20 mouse cellular contexts compared by ENCODE assay signal in genomic region chr4:102657244-102657643, GRCm38 (mm10).
DNase-seq lines count a peak whose midpoint lies in the region; ATAC-seq and TF ChIP-seq lines count a peak whose summit lies in the region.
"Had no signal": no experiment of that assay in that cellular context is flagged by ENCODE, and none has a peak within 500 bp of the region (broad histone marks: within the 10 kb centered on the region; RNA-seq: fewer than 3 reads in every experiment).

No protein-coding gene starts in this region.

- H3K79me2 ChIP-seq in MEL (ENCODE audit: control insufficient read depth, insufficient read depth, low read length, poor library complexity) = no peaks in the 10 kb centered on the region

- no peak; the same call in 1 of the 2 replicates for TF ChIP-seq RAD21 in MEL (IDR thresholded peaks at IDR 0.05; ENCODE audit: low read depth, low read length)

- DNase-seq in gastrocnemius, adult 2 months = peak; percentile 21
- DNase-seq in gastrocnemius, postnatal 25 days = no peak
- peak; percentile 82 for DNase-seq in MEL (ENCODE audit: low read depth, low spot score)
- DNase-seq in splenic B cell, adult 2 months (ENCODE audit: low read depth, low spot score) = peak; percentile 26
- DNase-seq in right cerebral cortex, postnatal 4 days = no peak
- DNase-seq: layer of hippocampus, adult 9-11 months; liver, embryonic 13.5 days; lung, adult 2 months; right cerebral cortex, postnatal 25 days had no signal

- intact Hi-C loops in gastrocnemius, adult 2 months (cut with DNase I) = no loop called here

- H3K9ac ChIP-seq in MEL (ENCODE audit: control insufficient read depth, low read depth, low read length, poor library complexity, severe bottlenecking) = no peak overlapping the region
- H3K9ac ChIP-seq: embryonic facial prominence, embryonic 12.5 days; forebrain, postnatal 0 days; heart, embryonic 12.5 days; kidney, embryonic 15.5 days; liver, embryonic 13.5 days; midbrain, embryonic 12.5 days; neural tube, embryonic 12.5 days had no signal

- TF ChIP-seq EP300 in MEL (IDR thresholded peaks at IDR 0.05; ENCODE audit: low read depth in 1 of 2, low read length in 2 of 2) = peak; percentile 51 to 60; a peak in 3 of 4 replicates

- TF ChIP-seq CTCF in gastrocnemius, adult 2 months (IDR thresholded peaks at IDR 0.05) = no peak
- TF ChIP-seq CTCF in MEL (IDR thresholded peaks at IDR 0.05 in 2 of 3, conservative IDR thresholded peaks at IDR 0.05 in 1 of 3; ENCODE audit: control insufficient read depth in 1 of 3, insufficient read depth in 1 of 3, low read depth in 2 of 3, low read length in 3 of 3, poor library complexity in 1 of 3, severe bottlenecking in 1 of 3) = no peak

- peaks cover 0 to 3% of the 10 kb centered on the region in 2 experiments; a peak in 1 of 4 replicates for H3K27me3 ChIP-seq in MEL (ENCODE audit: control insufficient read depth in 1 of 2, insufficient read depth in 2 of 2, low read length in 2 of 2)
- no peaks in the 10 kb centered on the region for H3K27me3 ChIP-seq in splenic B cell, adult 2 months (ENCODE audit: control insufficient read depth, insufficient read depth, low read length, poor library complexity, severe bottlenecking)
- H3K27me3 ChIP-seq: embryonic facial prominence, embryonic 12.5 days; heart, embryonic 12.5 days; kidney, embryonic 15.5 days; liver, embryonic 13.5 days; midbrain, embryonic 12.5 days; neural tube, embryonic 12.5 days had no signal

- peak; percentile 83 to 89 for ATAC-seq in hematopoietic stem cell, adult 5-6 weeks (replicated peaks in 1 of 2; ENCODE audit: insufficient read depth in 1 of 2, low FRiP score in 2 of 2, low TSS enrichment in 1 of 2, low read depth in 1 of 2, poor library complexity in 2 of 2, severe bottlenecking in 2 of 2)
- no peak for ATAC-seq in CD4-positive, CD25-positive, alpha-beta regulatory T cell, adult 4 months
- ATAC-seq: intestine, postnatal 0 days had no signal

- H3K36me3 ChIP-seq in MEL (ENCODE audit: control insufficient read depth in 1 of 2, insufficient read depth in 2 of 2, low read length in 2 of 2) = peaks cover 0 to 2% of the 10 kb centered on the region in 2 experiments; a peak in 1 of 4 replicates
- H3K36me3 ChIP-seq in splenic B cell, adult 2 months (ENCODE audit: control insufficient read depth, insufficient read depth, low read length, poor library complexity, severe bottlenecking) = no peaks in the 10 kb centered on the region
- H3K36me3 ChIP-seq: embryonic facial prominence, embryonic 12.5 days; heart, embryonic 12.5 days; kidney, embryonic 15.5 days; liver, embryonic 13.5 days; midbrain, embryonic 12.5 days; neural tube, embryonic 12.5 days had no signal

- no peak for TF ChIP-seq POLR2A in MEL (IDR thresholded peaks at IDR 0.05; ENCODE audit: control insufficient read depth in 1 of 2, insufficient read depth in 1 of 2, low read depth in 1 of 2, low read length in 2 of 2, poor library complexity in 1 of 2)

- H3K4me1 ChIP-seq in MEL (ENCODE audit: control insufficient read depth in 1 of 2, insufficient read depth in 2 of 2, low read length in 2 of 2) = peaks cover 0 to 5% of the 10 kb centered on the region in 2 experiments; a peak in 1 of 4 replicates
- H3K4me1 ChIP-seq: embryonic facial prominence, embryonic 12.5 days; heart, embryonic 12.5 days; kidney, embryonic 15.5 days; liver, embryonic 13.5 days; midbrain, embryonic 12.5 days; neural tube, embryonic 12.5 days had no signal

- H3K9me3 ChIP-seq in MEL (replicated peaks; ENCODE audit: insufficient read depth, low read length) = no peaks in the 10 kb centered on the region
- H3K9me3 ChIP-seq: embryonic facial prominence, embryonic 12.5 days; heart, embryonic 12.5 days; kidney, embryonic 15.5 days; liver, embryonic 13.5 days; midbrain, embryonic 12.5 days; neural tube, embryonic 12.5 days had no signal

- H3K4me3 ChIP-seq in gastrocnemius, adult 2 months = no peak overlapping the region
- H3K4me3 ChIP-seq in MEL (ENCODE audit: control insufficient read depth in 1 of 2, insufficient read depth in 1 of 2, low read depth in 2 of 2, low read length in 2 of 2) = no peak overlapping the region
- H3K4me3 ChIP-seq: embryonic facial prominence, embryonic 12.5 days; heart, embryonic 12.5 days; kidney, embryonic 15.5 days; left cerebral cortex, adult 2 months; liver, embryonic 13.5 days; midbrain, embryonic 12.5 days; neural tube, embryonic 12.5 days had no signal

- H3K27ac ChIP-seq in gastrocnemius, adult 2 months = no peak overlapping the region
- H3K27ac ChIP-seq in MEL (ENCODE audit: control insufficient read depth, low read depth, low read length) = no peak overlapping the region
- H3K27ac ChIP-seq: embryonic facial prominence, embryonic 12.5 days; hindbrain, postnatal 0 days; kidney, embryonic 15.5 days; left cerebral cortex, adult 2 months; liver, embryonic 13.5 days; midbrain, embryonic 12.5 days; neural tube, embryonic 12.5 days had no signal

TF ChIP-seq in MEL, 35 proteins besides CTCF, POLR2A, EP300 and RAD21:
- TF ChIP-seq USF2 (IDR thresholded peaks at IDR 0.05; ENCODE audit: borderline replicate concordance in 1 of 2, insufficient read depth in 1 of 2, low read depth in 1 of 2, low read length in 2 of 2) (no peak), CHD2 (IDR thresholded peaks at IDR 0.05; ENCODE audit: low read length) (no peak), MYB (IDR thresholded peaks at IDR 0.05; ENCODE audit: low read depth, low read length) (no peak), MAZ (IDR thresholded peaks at IDR 0.05; ENCODE audit: low read depth, low read length) (no peak), MEF2A (IDR thresholded peaks at IDR 0.05; ENCODE audit: extremely low read depth, insufficient replicate concordance, low read depth, low read length, poor library complexity, severe bottlenecking) (no peak), GATA1 (IDR thresholded peaks at IDR 0.05; ENCODE audit: low read depth, low read length) (peak; percentile 34), KAT2A (conservative IDR thresholded peaks at IDR 0.05; ENCODE audit: low read depth, low read length) (no peak), MAFK (IDR thresholded peaks at IDR 0.05; ENCODE audit: borderline replicate concordance, low read depth, low read length) (no peak), TBP (IDR thresholded peaks at IDR 0.05; ENCODE audit: low read depth, low read length) (no peak), SIN3A (IDR thresholded peaks at IDR 0.05; ENCODE audit: low read length) (peak; percentile 19; the same call in 1 of the 2 replicates), SMC3 (IDR thresholded peaks at IDR 0.05; ENCODE audit: low read depth, low read length) (peak; percentile 3; the same call in 1 of the 2 replicates), GABPA (IDR thresholded peaks at IDR 0.05; ENCODE audit: low read depth, low read length) (no peak), TCF12 (IDR thresholded peaks at IDR 0.05; ENCODE audit: low read depth, low read length) (no peak), ZC3H11A (IDR thresholded peaks at IDR 0.05; ENCODE audit: low read depth, low read length) (no peak), MYC (IDR thresholded peaks at IDR 0.05; ENCODE audit: low read depth, low read length) (no peak), RCOR1 (IDR thresholded peaks at IDR 0.05; ENCODE audit: low read depth, low read length) (0 out of 2 replicates have a peak, but pooled peaks have one; percentile 40), ETS1 (IDR thresholded peaks at IDR 0.05; ENCODE audit: low read depth, low read length) (peak; percentile 75), CHD1 (IDR thresholded peaks at IDR 0.05; ENCODE audit: low read depth, low read length) (no peak), POLR2AphosphoS2 (IDR thresholded peaks at IDR 0.05; ENCODE audit: low read length) (no peak), UBTF (IDR thresholded peaks at IDR 0.05; ENCODE audit: borderline replicate concordance, insufficient read depth, low read depth, low read length) (no peak), ZMIZ1 (IDR thresholded peaks at IDR 0.05; ENCODE audit: low read depth, low read length) (no peak), ELF1 (IDR thresholded peaks at IDR 0.05; ENCODE audit: low read depth, low read length) (no peak), MAX (IDR thresholded peaks at IDR 0.05; ENCODE audit: low read length) (no peak; the same call in 1 of the 2 replicates), USF1 (IDR thresholded peaks at IDR 0.05; ENCODE audit: low read depth, low read length) (no peak), POLR2AphosphoS5 (IDR thresholded peaks at IDR 0.05; ENCODE audit: borderline replicate concordance, low read depth, low read length) (no peak), HCFC1 (IDR thresholded peaks at IDR 0.05; ENCODE audit: low read depth, low read length) (no peak), ZNF384 (IDR thresholded peaks at IDR 0.05; ENCODE audit: low read depth, low read length) (0 out of 2 replicates have a peak, but pooled peaks have one; percentile 12), MXI1 (IDR thresholded peaks at IDR 0.05; ENCODE audit: low read depth, low read length) (no peak), BHLHE40 (IDR thresholded peaks at IDR 0.05; ENCODE audit: borderline replicate concordance, low read depth, low read length) (no peak), E2F4 (IDR thresholded peaks at IDR 0.05; ENCODE audit: borderline replicate concordance, low read depth, low read length) (no peak)
TF ChIP-seq in MEL: peak in this region for 6.

Comparison
In these comparisons a context has a peak if more than half of its experiments do, and no peak if none do; other contexts are left out.
1. DNase-seq: peak in gastrocnemius, adult 2 months (single experiment), MEL (single experiment) and splenic B cell, adult 2 months (single experiment); none in gastrocnemius, postnatal 25 days (single experiment) and right cerebral cortex, postnatal 4 days (single experiment).